Mouse (Mus musculus): ENCODE measurements around the gene 9430015G10Rik. TPM values are rescaled to one million over a fixed set of nuclear protein-coding genes. Genes with fewer than 3 reads are reported as not detected.

Gene 9430015G10Rik
- polyA plus RNA-seq, 1 experiment from 2014 or later: 3.9 TPM

GRCm38 (mm10) chr4:156103342-156103741, 6.4 kb upstream of the 9430015G10Rik start:
- TF ChIP-seq EP300 (IDR thresholded peaks at IDR 0.05; ENCODE audit: low read depth): no peak
- TF ChIP-seq CTCF (IDR thresholded peaks at IDR 0.05; ENCODE audit: low read depth): no peak
- H3K27me3 ChIP-seq (ENCODE audit: insufficient read depth, low read length): no peaks in the 10 kb centered on the region
- no peak overlapping the region for H3K4me3 ChIP-seq (ENCODE audit: low read depth, low read length)
- 70% methylated on average over 4 of the region's 4 CpGs for WGBS (ENCODE audit: insufficient replicate concordance)
- H3K4me1 ChIP-seq (ENCODE audit: insufficient read depth): peaks cover 5% of the 10 kb centered on the region; the same call in 1 of the 2 replicates
- H3K27ac ChIP-seq (ENCODE audit: low read depth): no peak overlapping the region
- no peak for DNase-seq
- H3K9ac ChIP-seq (replicated peaks): no peak overlapping the region
- no peaks in the 10 kb centered on the region for H3K9me3 ChIP-seq (ENCODE audit: low read length)
- H3K36me3 ChIP-seq (replicated peaks; ENCODE audit: insufficient read depth, low read length): no peaks in the 10 kb centered on the region
- H3K4me2 ChIP-seq (ENCODE audit: low read depth, low read length): no peak overlapping the region
- ATAC-seq: no peak

- peak; percentile 12; the same call in 1 of the 2 replicates for TF ChIP-seq CTCF (IDR thresholded peaks at IDR 0.05; ENCODE audit: low read depth)
- TF ChIP-seq EP300 (IDR thresholded peaks at IDR 0.05; ENCODE audit: low read depth): no peak
- Histone ChIP-seq H3K27me3 (ENCODE audit: insufficient read depth, low read length) (no peaks in the 10 kb centered on the region), H3K9me3 (ENCODE audit: low read length) (no peaks in the 10 kb centered on the region), H3K9ac (replicated peaks) (peak overlapping the region; percentile 64), H3K4me1 (ENCODE audit: insufficient read depth) (0 out of 2 replicates have a peak, but pooled peaks cover 6% of the 10 kb centered on the region), H3K27ac (ENCODE audit: low read depth) (peak overlapping the region; percentile 83), H3K4me3 (ENCODE audit: low read depth, low read length) (peak overlapping the region; percentile 89), H3K36me3 (replicated peaks; ENCODE audit: insufficient read depth, low read length) (no peaks in the 10 kb centered on the region; the same call in 1 of the 2 replicates), H3K4me2 (ENCODE audit: low read depth, low read length) (peak overlapping the region; percentile 82)
- DNase-seq: peak; percentile 42
- no peak for ATAC-seq
- WGBS (ENCODE audit: insufficient replicate concordance): 21% methylated on average over 13 of the region's 13 CpGs
Observed at GRCm38 (mm10) chr4:156108606-156109546, 906 bp upstream of the 9430015G10Rik start.

DNA sequence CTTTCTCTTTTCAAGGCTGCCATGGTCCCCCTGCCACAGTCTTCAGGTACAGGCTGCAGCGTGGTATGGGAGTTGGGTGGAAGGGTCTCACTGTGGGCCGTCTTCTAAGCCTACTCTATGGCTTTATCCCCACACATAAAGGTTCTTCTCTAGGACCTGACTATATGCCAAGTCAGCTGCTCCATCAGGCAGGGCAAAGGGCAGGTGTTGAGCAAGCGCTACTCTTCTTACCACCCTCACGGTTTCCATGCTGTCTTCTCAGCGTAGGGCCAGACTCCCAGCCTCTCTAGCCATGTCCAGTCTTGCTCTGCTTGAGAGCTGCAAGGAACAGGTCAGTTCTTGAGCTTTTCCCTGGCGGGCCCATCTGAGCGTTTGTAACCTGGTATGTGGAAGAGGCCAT, 14.3 kb downstream of the 9430015G10Rik start:
- Histone ChIP-seq H3K9me3 (ENCODE audit: low read length) (no peaks in the 10 kb centered on the region), H3K27ac (ENCODE audit: low read depth) (no peak overlapping the region), H3K4me2 (ENCODE audit: low read depth, low read length) (no peak overlapping the region), H3K4me3 (ENCODE audit: low read depth, low read length) (no peak overlapping the region), H3K9ac (replicated peaks) (no peak overlapping the region), H3K27me3 (ENCODE audit: insufficient read depth, low read length) (no peaks in the 10 kb centered on the region), H3K4me1 (ENCODE audit: insufficient read depth) (0 out of 2 replicates have a peak, but pooled peaks cover 2% of the 10 kb centered on the region), H3K36me3 (replicated peaks; ENCODE audit: insufficient read depth, low read length) (peaks cover 31% of the 10 kb centered on the region)
- peak; percentile 51 for DNase-seq
- WGBS (ENCODE audit: insufficient replicate concordance): 76% methylated on average over 7 of the region's 7 CpGs
- ATAC-seq: peak; percentile 75
- TF ChIP-seq EP300 (IDR thresholded peaks at IDR 0.05; ENCODE audit: low read depth) (no peak), CTCF (IDR thresholded peaks at IDR 0.05; ENCODE audit: low read depth) (no peak)

DNA sequence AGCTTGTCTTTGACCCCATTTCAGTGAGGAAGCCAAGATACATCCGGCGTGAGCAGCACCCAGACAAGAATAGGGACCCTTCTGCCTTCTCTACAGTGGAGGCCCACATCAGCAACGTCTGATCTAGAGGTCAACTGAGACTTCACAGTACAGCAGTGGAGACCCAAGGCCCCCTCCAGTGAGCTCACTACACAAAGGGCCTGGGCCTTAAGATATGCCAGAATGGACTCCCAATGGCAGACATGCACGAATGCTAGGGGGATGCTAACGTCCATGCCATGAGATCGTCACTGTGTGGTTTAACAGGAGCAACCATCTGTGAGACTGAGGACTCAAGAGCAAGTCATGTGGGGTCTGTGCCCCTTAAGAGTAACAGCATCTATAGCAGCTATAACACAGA, 15.6 kb downstream of the 9430015G10Rik start:
- no peak for TF ChIP-seq EP300 (IDR thresholded peaks at IDR 0.05; ENCODE audit: low read depth)
- TF ChIP-seq CTCF (IDR thresholded peaks at IDR 0.05; ENCODE audit: low read depth): no peak
- 0 out of 2 replicates have a peak, but pooled peaks cover 2% of the 10 kb centered on the region for H3K4me1 ChIP-seq (ENCODE audit: insufficient read depth)
- no peaks in the 10 kb centered on the region for H3K27me3 ChIP-seq (ENCODE audit: insufficient read depth, low read length)
- WGBS (ENCODE audit: insufficient replicate concordance): 86% methylated on average over 6 of the region's 6 CpGs
- no peak overlapping the region for H3K4me3 ChIP-seq (ENCODE audit: low read depth, low read length)
- DNase-seq: no peak
- no peaks in the 10 kb centered on the region for H3K9me3 ChIP-seq (ENCODE audit: low read length)
- H3K27ac ChIP-seq (ENCODE audit: low read depth): no peak overlapping the region
- no peak for ATAC-seq
- H3K9ac ChIP-seq (replicated peaks): no peak overlapping the region
- no peak overlapping the region for H3K4me2 ChIP-seq (ENCODE audit: low read depth, low read length)
- peaks cover 23% of the 10 kb centered on the region for H3K36me3 ChIP-seq (replicated peaks; ENCODE audit: insufficient read depth, low read length)

DNA sequence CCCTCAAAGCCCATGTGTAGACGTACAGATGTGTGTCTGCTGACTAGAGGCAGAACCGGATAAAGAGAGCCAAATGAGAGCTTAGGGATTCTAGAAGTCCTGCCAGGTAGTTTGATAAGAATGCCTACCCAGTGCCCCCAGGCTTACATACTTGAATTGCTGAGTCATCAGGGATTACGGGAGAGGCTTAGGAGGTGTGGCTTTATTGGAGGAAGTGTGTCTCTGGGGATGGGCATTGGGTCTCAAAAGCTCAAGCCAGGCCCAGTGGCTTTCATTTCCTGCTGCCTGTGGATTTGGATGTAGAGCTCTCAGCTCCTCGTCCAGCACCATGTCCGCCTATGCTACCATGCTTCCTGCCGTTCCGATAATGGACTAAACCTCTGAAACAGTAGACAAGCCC, 17.1 kb downstream of the 9430015G10Rik start:
- Histone ChIP-seq H3K4me1 (ENCODE audit: insufficient read depth) (0 out of 2 replicates have a peak, but pooled peaks cover 2% of the 10 kb centered on the region), H3K4me2 (ENCODE audit: low read depth, low read length) (no peak overlapping the region), H3K4me3 (ENCODE audit: low read depth, low read length) (no peak overlapping the region), H3K27ac (ENCODE audit: low read depth) (no peak overlapping the region), H3K27me3 (ENCODE audit: insufficient read depth, low read length) (no peaks in the 10 kb centered on the region), H3K9ac (replicated peaks) (no peak overlapping the region), H3K36me3 (replicated peaks; ENCODE audit: insufficient read depth, low read length) (peaks cover 12% of the 10 kb centered on the region; the same call in 1 of the 2 replicates), H3K9me3 (ENCODE audit: low read length) (no peaks in the 10 kb centered on the region)
- TF ChIP-seq EP300 (IDR thresholded peaks at IDR 0.05; ENCODE audit: low read depth) (no peak), CTCF (IDR thresholded peaks at IDR 0.05; ENCODE audit: low read depth) (no peak)
- WGBS (ENCODE audit: insufficient replicate concordance): 78% methylated on average over 7 of the region's 7 CpGs
- no peak for ATAC-seq
- no peak for DNase-seq

DNA sequence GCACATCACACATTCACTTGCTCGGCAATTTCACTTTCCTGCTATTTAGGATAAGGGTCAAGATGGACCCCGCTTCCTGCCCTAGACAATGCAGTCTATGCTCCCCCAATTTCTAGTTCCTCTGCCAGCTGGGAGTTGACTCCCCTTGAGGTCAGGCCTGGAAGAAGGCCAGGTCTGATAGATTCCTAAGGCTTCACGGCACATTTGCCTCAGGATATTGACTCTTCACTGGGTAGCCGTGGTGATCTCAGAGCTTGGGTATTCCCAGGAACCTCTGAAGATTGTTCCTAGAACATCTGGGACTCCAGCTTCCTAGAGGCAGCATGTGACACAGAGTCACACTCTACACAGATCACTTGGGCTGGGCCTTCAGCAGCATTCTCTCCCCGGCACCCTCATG, 19.0 kb downstream of the 9430015G10Rik start:
- no peak for DNase-seq
- Histone ChIP-seq H3K27ac (ENCODE audit: low read depth) (no peak overlapping the region), H3K27me3 (ENCODE audit: insufficient read depth, low read length) (no peaks in the 10 kb centered on the region), H3K36me3 (replicated peaks; ENCODE audit: insufficient read depth, low read length) (peaks cover 7% of the 10 kb centered on the region; the same call in 1 of the 2 replicates), H3K9ac (replicated peaks) (no peak overlapping the region), H3K4me1 (ENCODE audit: insufficient read depth) (0 out of 2 replicates have a peak, but pooled peaks cover 2% of the 10 kb centered on the region), H3K9me3 (ENCODE audit: low read length) (no peaks in the 10 kb centered on the region), H3K4me3 (ENCODE audit: low read depth, low read length) (no peak overlapping the region), H3K4me2 (ENCODE audit: low read depth, low read length) (no peak overlapping the region)
- ATAC-seq: no peak
- WGBS (ENCODE audit: insufficient replicate concordance): 65% methylated on average over 5 of the region's 5 CpGs
- TF ChIP-seq EP300 (IDR thresholded peaks at IDR 0.05; ENCODE audit: low read depth): no peak
- no peak for TF ChIP-seq CTCF (IDR thresholded peaks at IDR 0.05; ENCODE audit: low read depth)
